Mouse (Mus musculus) ovary, postnatal 14 days (tissue): ENCODE data around the gene Neurl3.
A peak's percentile ranks its signal among the peaks of the same experiment; 100 is the strongest.

ENCODE experiments used
- DNase-seq: peaks from one replicate; pipeline ENCODE4 v3.0.0; 2022; ENCODE audit warnings: low spot score

Neurl3 gene

GRCm38 (mm10) chr1:36296466-36297149 is 22.1 kb upstream of the Neurl3 start:
- DNase-seq = no peak

DNA sequence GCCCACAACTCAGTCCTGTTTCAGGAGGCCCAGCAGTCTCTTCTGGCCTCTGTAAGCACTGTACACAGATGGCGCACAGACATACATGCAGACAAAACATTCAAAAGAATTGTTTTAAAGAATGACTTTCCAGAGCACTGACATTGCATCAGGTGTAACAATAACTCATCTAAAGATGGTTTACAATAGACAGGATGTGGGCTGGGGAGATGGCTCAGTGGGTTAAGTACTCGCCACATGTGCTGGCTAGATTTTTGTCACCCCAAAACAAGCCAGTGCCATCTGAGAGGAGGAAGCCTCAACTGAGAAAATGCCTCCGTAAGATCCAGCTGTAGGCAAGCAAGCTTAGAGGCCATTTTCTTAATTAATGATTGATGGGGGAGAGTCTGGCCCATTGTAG is 19.9 kb upstream of the Neurl3 start:
- no peak for DNase-seq

DNA sequence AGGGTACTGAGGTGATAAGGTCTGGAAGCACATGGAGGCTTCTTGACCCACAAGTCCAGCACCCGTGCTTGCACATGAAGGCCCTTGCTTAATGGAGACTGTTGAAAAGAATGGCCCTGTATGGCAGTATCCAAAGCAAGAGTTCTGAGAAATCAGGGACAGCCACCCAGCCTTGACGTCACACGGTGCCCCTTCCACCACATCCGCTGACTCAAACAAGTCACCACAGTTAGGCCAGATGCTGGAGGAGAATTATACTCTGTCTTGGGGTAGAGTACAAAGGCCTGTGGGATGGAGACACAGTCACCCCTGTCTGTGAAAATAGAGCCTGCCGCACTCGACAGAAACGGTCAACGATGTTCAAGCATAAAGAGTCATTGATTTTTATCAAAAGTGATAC is 19.0 kb upstream of the Neurl3 start:
- no peak for DNase-seq

DNA sequence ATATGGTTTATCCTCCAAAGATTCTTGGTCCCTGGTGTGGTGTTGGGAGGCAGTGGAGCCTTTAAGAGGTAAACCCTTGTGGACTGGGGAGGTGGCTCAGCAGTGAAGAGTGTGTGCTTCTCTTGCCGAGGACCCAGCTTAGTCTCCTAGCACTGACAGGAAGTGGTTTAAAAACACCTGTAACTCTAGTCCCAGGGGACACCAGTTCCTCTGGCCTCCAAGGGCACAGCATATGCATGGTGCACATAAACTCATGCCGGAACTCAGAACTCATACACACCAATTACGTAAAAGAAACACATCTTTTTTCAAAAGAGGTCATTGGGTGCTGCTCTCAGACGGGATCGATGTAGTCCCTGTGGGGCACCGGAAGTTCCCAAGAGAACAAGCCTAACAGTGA is 7.4 kb upstream of the Neurl3 start:
- DNase-seq = no peak

GRCm38 (mm10) chr1:36280938-36281337 is 6.5 kb upstream of the Neurl3 start:
- no peak for DNase-seq

GRCm38 (mm10) chr1:36279202-36279601 is 4.7 kb upstream of the Neurl3 start:
- peak; percentile 76 for DNase-seq

DNA sequence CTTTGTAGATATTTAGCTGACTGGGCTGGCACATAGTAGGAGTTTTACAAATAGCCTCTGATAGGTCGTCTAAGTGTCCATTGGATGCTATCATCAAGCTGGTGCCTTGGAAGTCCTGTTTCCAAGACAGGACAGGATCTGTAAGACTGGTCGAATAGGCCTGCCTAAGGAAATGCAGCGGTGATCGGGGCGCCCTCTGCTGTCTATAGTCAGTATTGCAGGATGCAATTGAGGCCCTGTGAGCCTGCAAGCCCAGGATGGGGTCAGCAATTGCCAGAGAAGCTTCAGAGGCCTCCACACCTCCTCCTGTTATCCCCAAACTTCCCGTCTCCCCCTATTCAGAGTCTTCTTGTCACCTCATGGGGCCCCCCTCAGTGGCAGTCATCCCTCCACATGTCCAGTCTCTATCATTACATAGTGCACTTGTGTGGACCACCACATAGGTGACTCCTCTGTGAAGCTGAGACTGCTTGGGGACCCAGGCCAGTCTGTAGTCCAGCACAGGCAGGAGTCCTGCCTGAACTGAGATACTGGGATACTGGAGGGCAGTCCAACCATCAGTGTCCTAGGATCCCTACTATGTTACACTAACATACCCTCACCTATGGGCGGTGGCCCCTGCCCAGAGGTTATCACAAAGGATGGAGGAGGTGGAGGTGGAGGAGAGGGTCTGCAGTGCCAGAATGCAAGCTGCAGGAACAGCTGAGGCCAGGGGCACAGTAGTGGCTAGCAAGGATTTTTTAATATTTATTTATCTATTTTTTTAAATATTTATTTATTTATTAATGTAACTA is 3.0 kb upstream of the Neurl3 start:
- peak; percentile 82 for DNase-seq

DNA sequence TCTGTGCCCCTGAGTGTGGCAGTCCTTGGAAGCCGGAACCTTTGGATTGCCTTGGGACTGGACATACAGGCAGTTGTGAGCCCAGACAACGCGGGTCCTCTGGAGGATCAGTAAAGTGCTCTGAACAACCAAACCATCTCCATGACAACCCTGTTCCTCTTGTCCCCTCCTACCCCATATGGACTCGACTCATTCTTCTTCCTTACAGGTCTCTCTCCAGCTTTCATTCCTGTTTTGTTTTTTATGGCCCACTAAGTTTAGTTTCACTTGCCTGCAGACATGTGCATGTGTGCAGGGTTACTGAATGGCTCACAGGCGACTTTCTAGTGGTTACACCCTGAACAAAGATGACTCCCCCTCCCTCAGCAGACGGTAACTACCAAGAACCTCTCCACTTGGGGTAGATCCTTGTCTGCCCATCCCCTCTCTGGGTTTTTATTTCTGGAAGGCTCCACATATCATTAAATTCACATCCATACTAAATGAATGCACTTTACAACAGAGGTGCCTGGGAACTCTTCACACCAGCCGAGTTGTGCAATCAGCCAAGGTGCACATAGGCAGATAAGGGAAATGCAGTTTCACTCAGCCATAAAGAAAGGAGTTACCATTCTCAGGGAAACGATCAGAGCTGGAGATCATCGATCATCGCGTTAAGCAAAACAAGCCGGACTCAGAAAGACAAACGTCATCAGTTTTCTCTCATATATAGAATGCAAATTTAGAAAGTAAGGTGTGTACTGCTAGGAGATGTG is 1.3 kb upstream of the Neurl3 start:
- no peak for DNase-seq

DNA sequence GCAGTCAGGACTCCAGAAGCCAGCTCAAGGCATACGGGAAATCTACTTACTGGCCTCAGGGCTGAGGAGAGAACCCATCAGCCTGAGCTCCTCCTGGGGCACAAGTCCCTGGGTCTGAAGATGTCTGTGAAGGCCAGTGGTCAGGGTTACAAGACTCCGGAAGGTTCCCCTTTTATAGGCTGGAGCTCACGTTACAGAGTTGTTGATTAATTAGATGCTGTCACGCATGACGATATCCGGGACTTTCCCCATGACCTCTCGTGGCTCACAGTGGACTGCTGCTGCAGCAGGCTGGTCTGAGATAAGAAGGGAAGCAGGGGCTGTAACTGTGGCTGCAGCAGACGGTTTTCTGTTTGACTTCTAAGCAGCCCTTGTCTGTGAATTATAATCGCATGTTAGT is 1.2 kb downstream of the Neurl3 start:
- DNase-seq = no peak

DNA sequence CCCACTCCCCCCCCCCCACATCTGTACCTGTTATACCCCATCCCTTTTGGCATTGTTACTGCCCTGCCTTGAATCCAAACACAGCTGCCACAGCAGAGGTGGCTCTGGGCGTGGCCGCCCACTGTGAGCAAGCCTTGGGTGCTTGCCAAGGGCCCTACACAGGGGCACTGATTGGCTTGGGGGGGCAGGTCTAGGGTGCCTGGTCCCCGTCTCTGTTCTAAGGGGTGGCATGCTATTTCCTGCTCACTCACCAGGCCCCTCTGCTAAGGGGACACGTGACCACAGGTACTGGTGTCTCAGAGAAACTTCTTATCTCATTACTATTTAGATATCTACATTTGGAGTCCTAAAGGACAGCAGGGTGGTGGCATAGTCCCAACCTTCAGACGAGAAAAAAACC is 1.9 kb downstream of the Neurl3 start:
- no peak for DNase-seq

DNA sequence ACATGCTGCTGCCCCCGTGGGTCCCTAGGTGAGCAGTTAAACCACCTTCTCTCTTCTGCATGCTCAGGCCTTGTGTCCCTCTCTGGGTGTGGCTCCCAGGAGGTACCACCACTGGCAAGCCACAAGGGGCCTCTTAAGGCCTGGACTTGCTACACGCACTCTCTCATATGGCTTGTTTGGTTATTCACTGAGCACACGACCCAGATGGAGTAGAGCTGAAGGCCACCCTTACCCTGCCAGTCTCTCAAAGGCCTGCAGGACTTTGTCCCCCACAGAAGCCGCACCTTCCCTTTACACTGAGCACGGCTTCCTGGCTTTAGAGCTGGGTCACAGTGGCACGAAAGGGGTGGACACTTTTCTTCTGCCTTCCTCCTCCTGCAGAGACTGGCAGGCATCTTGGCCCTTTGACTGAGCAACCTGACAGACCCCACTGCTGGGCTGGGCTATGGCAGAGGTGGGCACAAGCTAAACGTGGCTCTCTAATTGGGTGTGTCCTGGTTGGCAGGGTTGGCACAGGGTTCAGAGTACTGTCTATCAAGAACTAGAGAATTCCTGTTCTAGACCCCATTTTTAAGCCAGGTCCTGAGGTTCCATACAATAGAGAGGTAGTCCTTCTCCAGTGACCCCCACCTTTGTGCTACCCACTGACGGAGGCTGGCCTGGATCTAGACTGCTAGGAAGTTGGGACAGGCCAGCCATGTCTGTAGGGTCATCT is 2.8 kb downstream of the Neurl3 start:
- no peak for DNase-seq

GRCm38 (mm10) chr1:36270666-36271065 is 3.8 kb downstream of the Neurl3 start:
- DNase-seq = no peak

GRCm38 (mm10) chr1:36269121-36269795 is 5.2 kb downstream of the Neurl3 start:
- no peak for DNase-seq

- no peak for DNase-seq
Measured at GRCm38 (mm10) chr1:36267595-36267994, 6.9 kb downstream of the Neurl3 start.

DNA sequence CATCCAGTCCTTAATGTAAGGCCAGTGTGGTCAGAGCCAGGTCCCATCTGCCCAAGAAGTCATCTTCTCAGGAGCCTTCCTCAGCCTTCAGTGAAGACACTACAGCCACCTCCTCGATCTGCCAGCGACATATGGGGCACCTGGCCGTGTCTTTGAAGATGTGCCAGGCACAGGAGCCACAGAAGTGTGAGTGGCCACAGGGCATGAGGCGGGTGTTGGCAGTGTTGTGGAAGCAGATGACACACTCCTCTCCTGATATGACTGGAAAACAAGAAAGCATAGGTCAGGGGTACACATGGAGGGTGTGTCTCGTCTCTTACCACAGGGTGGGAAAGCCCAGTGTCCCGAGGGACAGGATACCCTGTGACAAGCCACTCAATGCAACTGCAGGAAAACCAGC is 8.2 kb downstream of the Neurl3 start:
- no peak for DNase-seq

- DNase-seq = no peak
Measured at GRCm38 (mm10) chr1:36263833-36264488, 10.5 kb downstream of the Neurl3 start.

DNA sequence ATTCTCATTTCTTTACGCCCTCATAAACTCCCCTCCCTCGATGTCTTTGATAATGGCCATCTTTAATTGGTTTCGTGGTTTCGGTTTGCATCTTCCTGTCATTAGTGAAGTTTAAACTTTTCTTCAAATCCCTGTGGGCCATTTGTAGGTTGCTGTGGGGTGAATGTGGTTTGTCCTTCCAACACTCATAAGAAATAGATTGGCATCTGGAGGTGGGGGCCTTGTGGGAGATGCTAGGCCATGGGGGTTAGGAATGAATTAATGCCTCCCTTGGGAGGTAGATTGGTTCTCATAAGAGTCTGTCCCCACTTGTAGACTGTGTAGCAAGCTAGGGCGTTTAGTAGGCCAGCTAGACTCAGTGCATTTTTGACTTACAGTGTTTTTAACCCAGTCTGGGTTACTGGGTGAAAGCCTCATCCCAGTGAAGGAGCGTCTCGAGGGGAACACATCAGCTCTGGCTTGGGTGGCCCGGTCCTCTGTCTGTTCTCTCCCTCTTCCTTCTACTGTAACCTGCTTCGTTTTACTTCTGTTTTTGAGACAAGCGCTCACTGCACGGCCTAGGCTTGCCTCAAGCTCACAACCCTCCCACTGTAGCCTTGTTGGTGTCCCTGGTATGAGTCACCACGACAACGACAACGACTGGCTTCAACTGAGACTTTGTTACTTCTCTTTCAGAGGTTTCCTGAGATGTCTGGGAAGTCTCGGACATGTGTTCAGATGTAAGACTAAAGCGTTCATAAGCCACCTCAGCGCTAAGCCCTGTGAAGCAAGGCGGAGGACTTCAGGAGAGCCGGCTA is 12.6 kb downstream of the Neurl3 start:
- no peak for DNase-seq

- no peak for DNase-seq
Measured at GRCm38 (mm10) chr1:36260418-36260817, 14.1 kb downstream of the Neurl3 start.

DNA sequence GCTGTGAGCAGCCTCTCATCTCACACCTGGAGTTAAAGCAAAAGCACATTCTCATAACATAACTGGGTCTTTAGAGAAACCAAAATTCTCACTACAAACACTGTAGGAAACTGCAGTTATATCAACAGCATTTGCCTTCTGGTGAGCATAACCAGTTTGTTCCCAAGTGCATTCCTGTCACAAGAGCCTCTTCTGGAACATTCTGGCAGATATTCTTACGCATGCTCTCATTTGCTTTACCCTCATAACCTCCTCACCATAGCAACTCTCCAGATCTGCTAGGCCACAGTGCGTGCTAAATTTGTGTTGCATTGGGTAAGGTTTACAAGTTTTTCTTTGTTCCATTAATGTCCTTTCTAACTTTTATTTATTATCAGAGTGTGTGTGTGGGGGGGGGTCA is 15.2 kb downstream of the Neurl3 start:
- DNase-seq = no peak

DNA sequence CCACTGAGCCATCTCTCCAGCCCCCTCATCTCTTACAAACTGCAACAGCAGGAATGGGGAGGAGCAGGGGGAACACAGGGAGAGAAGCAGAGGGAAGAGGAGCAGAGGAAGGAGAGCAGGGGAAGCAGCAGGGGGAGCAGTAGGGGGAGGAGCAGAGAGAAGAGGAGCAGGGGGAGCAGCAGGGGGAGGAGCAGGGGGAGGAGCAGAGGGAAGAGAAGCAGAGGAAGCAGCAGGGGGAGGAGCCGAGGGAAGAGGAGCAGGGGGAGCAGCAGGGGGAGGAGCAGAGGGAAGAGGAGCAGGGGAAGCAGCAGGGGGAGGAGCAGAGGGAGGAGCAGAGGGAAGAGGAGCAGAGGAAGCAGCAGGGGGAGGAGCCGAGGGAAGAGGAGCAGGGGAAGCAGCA is 15.8 kb downstream of the Neurl3 start:
- no peak for DNase-seq
